Mouse (Mus musculus) thymus, postnatal 14 days (tissue): ENCODE measurements around the gene Hectd4.
"Not testable (repeated sequence)": the region's sequence is repeated elsewhere in the genome, so short reads cannot be mapped to it uniquely, and the experiment has no call there.

Source experiments
- DNase-seq: peaks from one replicate; pipeline ENCODE4 v3.0.0; 2021

The Hectd4 gene

DNA sequence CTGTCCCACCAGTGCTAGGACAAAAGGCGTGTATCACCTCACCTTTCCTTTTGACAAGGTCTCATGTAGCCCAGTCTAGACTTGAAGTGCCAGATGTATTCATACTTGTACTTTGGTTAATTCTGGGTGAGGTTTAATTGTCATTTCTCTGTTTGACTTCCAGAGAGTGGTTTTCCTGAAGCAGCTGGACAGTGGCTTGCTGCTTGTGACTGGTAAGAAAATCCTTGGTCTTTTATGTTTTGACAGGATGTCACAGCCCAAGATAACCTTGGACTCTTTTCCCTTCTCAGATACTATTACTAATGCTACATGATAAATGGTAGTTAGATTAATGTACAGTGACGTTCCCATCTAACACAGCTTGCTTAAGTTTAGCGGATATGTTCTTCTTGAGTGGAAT, 13.0 kb upstream of the Hectd4 start:
- DNase-seq, result no peak

DNA sequence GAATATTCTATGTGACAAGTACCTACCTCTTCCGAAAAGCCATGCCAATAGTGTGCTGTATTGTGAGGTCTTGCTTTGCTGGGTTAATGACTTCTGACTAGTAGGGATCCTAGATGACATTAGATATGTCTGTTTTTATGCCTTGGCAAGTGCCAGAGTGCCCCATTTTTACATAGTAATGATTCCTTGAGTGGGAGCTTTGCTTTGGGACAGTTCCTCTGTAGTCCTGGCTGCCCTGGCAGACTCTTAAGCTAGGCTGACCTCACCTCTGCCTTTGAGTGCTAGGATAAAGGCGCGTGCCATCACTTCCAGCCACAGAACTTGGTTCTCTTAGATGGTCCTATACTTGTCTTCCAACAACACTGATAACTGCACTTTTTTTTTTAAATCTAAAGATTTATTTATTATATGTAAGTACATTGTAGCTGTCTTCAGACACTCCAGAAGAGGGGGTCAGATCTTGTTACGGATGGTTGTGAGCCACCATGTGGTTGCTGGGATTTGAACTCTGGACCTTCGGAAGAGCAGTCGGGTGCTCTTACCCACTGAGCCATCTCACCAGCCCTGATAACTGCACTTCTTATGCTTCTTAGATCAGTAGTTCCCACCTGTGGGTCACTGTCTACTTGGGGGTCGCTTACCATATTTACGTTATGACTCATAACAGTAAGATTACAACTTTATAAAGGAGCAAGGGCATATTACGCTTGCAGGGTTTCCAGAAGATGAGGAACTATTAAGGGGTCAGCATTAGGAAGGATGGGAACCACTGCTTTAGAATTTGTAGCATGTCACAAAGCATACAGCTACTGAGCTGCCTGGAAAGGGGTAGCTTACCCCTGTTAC, 10.0 kb upstream of the Hectd4 start:
- DNase-seq, result no peak

DNA sequence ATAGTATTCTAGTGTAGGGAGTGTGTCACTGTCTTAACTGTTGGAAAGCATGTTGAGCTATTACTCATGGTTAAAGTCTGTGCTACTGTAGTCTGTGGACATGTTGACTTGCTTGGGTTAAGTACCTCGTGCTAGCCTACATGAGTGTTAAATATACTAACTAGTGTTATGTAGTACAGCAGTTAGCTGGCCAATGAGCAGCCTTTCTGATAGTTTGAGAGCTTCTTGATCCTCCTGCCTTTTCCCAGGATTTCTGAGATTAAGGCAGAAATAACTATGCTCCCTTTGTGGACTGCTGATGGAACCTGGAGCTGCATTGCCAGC, 9.5 kb upstream of the Hectd4 start:
- DNase-seq, result no peak

DNA sequence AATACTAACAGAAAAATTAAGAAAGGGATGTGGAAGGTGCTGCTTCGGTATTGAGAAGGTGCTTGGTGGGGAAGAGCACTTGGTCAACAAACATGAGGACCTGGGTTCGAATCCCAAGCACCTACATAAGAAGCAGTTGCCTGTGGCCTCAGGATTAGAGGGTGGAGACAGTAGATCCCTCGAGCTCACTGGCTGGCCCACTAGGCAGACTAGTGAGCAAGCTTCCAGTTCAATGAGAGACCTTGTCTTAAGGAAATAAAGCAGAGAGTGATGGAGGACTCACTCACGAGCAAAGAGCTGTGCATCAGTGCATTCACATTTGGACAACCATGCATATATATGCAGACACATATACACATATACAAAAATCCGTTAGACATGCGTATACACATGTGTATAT, 7.9 kb upstream of the Hectd4 start:
- DNase-seq, result no peak

DNA sequence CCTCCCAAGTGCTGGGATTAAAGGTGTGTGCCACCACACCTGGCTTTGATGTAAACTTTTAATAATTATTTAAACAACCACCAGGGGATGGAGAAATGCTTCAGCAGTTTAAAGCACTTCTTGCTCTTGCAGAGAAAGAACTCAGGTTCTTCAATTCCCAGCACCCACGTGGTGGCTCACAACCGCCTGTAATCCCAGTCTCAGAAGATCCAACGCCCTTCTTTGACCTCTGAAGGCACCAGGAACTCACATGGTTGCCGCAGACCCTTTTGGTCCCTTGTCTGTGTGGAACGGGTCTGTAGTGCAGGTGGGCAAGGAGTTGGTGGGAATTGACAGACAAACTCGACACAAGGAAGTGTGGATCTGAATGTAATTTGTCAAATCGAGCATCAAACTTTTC, 5.3 kb upstream of the Hectd4 start:
- no peak for DNase-seq

DNA sequence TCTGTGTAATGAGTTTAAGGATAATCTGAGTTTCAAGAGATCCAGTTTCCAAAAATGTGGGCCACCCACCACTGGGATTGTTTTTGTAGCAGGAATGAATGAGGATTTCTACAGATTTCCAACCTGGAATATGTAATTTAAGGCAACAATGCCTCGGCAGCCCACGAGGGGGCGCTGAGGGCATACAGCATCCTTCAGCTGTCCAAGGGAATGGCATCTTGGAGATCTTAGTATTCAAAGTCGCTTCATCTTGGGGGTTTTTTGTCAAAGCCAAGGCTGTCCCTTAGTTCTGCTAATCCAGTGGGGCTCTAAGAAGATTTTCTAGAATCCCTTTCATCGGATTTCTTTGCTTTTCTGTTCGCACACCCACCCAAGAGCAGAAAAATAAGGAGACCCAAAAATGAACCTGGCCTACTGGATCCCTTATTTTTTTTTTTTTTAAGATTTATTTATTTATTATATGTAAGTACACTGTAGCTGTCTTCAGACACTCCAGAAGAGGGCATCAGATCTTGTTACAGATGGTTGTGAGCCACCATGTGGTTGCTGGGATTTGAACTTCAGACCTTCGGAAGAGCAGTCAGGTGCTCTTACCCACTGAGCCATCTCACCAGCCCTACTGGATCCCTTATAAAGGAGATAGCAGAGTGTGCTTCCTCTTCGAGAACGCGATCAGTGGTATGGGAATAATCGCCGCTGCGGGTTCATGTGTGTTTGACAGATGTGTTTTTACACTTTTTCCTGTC, 4.5 kb upstream of the Hectd4 start:
- DNase-seq, result peak; percentile 59

DNA sequence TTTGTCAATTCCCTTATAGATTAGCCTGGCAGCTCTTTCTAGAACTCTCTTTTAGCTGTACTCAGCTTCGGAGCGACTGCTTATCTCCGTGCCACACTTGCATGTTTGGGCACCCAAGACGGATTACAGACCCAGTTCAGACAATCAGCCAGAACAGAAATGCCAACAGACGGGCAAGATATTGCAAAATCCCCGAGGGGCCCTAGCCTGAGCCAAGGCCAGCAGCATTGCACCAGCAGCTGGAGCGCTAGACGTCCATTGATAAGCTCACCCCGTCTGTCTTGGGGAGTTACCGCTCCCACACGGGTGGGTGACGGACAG, 3.9 kb upstream of the Hectd4 start:
- no peak for DNase-seq

DNA sequence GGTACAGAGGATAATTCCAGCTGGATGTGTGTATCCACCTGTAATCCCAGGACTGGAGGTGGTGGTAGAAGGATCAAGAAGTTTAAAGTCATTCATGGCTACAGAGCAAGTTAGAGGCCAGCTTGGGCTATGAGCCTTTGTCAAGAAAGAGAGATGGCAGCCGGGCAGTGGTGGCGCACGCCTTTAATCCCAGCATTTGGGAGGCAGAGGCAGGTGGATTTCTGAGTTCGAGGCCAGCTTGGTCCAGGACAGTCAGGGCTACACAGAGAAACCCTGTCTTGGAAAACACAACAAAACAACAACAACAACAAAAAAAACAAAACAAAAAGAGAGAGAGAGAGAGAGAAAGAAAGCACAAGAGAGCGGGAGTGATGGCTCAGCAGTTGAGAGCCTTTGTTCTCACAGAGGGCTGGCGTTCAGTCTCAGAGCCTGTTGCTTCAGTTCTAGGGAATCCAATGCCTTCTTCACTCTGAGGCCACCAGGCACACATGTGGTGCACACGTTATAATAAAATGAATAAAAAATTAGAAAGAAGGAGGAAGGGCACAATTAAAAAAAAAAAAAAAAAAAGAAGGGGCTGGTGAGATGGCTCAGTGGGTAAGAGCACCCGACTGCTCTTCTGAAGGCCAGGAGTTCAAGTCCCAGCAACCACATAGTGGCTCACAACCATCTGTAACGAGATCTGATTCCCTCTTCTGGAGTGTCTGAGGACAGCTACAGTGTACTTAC, 3.3 kb upstream of the Hectd4 start:
- not testable (repeated sequence) for DNase-seq

DNA sequence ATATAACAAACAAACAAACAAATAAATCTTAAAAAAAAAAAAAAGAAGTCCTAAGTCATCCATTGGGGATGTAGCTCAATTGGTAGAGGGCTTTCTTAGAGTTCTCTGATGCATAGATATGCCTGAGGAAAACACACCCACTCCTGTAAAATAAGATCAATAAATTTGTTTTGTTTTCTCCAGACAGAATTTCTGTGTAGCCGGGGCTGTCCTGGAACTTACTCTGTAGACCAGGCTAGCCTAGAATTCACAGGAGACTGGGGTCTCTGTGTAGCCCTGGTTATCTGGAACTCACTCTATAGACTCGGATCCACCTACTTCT, 2.7 kb upstream of the Hectd4 start:
- DNase-seq, result no peak

DNA sequence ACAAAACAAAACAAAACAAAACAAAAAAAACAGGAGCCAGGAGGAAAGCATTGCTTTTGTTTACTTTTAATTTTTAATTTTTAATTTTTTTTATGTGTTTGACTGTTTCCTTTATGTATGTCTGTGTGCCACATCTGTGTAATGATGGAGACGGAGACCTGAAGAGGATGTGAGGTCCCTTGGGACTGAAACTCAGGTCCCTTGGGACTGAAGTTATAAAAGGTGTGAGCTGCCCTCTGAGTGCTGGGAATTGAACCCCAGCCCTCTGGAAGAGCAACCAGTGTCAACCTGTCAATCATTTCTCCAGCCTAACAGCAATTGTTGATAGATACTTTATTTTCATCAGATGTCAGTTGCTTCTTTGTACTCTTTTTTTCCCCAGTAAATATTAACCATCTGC, 829 bp upstream of the Hectd4 start:
- DNase-seq, result no peak

DNA sequence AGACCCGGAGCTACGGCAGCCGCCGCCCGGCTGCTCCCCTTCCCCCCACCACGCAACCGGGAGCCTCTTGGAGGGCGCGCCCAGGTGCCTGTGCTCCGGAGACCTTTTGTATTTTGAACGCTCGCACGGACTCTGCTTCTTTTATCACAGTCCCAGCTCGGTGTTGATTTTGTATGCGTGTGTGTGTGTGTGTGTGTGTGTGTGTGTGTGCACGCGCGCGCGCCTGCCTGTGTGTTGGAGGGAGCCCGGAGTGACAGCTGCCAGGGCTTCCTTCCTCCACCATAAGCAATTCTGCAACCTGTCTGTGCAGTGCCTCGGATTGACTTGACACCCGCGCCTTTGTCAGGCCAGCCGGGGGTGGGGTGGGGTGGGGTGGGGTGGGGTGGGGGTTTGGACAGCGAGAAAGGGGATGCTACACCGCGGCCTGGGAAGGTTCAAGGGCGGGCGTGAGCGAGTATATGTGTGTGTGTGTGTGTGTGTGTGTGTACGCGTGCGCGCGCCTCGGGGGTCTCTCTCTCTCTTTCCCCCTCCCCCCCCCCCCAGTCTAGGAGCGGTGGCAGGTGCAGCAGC, 798 bp downstream of the Hectd4 start:
- DNase-seq, result peak; percentile 75

DNA sequence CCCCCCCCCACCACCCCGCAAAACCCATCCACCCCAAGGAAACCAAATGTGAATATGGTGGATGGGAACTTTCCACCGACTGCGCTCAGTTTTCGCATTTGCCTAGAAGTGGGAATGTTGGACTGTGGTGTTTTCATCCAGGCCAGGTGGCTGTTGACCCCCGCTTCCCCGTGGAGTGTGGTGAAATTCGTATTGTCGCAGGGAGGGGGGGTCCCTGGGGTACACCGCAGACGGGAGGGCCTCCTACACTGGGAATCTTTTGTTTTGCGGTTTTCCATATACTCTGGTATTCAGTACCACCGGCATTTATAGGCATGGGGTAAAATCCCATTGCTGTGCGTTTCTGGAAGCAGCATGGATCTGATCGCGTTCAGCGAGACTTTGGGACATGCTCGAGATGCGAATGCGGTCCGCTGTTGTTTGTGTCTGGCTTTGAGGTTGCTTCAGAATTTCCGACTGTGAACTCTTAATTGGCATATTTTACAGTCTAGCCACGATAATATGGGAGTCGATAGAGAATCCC, 1.4 kb downstream of the Hectd4 start:
- DNase-seq, result peak; percentile 16

DNA sequence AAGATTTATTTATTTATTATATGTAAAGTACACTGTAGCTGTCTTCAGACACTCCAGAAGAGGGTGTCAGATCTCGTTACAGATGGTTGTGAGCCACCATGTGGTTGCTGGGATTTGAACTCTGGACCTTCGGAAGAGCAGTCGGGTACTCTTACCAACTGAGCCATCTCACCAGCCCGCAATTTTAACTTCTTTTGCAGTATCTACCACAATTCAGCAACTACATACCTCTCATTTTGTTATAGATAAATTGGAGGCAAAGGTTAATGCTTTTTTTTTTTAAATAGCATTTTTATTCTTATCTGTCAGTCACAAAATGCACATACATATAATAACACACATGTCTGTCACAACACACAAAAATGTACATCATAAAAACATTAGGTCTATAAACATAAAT, 4.0 kb downstream of the Hectd4 start:
- not testable (repeated sequence) for DNase-seq

DNA sequence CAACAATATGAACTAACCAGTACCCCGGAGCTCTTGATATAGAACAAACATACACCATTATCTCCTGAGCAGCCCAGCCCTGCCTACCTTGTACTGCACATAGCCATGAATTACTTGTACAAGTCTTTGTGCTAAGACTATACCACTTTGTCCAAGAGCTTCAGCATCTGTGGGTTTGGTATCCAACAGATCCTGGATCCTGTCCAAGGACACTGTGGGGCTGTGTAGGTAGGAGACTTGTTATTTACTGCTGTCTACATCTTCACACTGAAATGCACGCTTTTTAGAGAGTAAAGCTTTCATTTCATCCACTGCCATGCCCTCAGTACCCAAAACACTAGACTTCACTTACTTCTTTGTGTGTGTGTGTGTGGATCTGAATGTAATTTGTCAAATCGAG, 4.8 kb downstream of the Hectd4 start:
- no peak for DNase-seq

DNA sequence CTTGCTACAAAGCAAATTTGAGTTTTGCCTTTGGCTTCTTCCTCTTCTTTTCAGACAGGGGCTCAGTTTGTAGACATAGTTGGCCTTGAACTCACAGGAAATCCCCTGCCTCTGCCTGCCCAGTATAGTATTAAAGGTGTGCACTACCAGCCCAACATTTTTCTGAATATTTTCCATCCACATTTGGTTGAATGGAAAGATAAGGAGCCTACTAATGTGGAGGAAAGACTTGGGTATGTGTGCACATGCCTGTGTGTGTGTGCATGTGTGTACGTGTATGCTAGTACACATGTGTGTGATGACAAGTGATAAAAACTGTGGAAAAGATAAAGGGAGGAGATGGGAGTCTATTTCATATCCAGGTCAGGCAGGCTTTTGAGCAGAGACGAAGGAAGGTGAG, 5.8 kb downstream of the Hectd4 start:
- no peak for DNase-seq

DNA sequence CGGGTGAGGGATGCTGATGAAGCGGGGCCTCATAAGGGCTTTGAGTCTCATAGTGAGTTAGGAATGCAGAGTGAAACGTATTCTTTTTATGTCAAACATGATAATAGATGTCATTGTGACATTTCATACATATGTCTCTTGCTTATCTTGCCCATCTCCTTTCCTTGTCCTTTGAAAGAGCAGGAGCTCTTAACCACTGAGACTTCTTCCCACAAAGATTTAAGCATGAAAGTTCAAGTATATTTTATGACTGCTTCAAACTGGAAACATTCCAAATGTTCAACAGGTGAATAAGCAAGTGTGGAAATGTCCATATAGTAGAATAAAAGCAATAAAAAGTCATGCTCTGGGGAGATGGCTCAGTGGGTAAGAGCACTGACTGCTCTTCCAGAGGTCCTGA, 6.4 kb downstream of the Hectd4 start:
- no peak for DNase-seq

DNA sequence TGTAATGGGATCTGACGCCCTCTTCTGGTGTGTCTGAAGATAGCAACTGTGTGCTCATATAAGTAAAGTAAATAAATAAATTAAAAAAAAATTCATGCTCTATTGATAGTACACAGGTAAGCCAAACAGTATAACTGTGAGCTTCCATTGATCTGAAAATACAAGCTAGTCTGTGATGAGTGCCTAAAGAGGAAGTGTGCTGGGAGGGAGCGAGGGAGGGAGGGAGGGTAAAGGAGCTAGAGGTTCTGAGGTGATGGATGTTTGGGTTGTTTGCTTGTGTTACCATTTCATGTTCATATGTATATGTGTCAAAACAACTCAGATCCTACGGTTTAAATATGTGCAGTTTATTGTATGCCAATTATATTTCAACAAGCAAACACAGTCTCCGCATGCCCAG, 6.8 kb downstream of the Hectd4 start:
- no peak for DNase-seq

DNA sequence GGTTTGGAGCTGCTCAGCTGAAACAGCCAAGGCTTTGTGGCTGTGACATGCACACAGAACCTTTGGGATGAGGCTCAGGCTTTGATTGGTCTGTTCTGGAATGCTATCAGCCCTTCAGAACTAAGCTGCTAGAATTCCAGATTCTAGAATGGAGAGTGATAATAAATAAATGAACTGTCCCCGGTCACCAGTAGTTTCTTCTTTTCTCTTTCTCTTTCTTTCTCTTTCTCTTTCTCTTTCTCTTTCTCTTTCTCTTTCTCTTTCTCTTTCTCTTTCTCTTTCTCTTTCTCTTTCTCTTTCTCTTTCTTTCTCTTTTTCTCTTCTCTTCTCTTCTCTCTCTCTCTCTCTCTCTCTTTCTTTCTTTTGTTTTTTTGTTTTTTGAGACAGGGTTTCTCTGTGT, 7.3 kb downstream of the Hectd4 start:
- DNase-seq, result not testable (repeated sequence)

DNA sequence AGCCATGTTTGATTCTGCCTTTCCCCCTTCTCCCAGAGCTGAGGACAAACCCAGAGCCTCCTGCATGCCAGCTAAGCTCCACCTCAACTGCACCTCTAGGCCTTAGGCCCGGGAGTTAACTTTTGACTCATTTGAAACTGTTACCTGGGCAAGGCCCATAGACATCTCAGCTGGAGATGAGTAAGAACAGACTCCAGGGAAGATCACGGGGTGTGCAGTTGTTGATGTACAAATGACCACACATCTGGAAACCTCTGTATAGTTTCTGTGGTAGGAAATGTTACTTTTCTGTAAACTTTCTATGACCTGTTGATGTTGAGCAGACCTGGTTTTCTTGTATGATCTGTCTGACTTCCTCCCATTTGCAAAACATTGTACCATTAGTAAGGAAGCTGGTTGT, 9.2 kb downstream of the Hectd4 start:
- no peak for DNase-seq

DNA sequence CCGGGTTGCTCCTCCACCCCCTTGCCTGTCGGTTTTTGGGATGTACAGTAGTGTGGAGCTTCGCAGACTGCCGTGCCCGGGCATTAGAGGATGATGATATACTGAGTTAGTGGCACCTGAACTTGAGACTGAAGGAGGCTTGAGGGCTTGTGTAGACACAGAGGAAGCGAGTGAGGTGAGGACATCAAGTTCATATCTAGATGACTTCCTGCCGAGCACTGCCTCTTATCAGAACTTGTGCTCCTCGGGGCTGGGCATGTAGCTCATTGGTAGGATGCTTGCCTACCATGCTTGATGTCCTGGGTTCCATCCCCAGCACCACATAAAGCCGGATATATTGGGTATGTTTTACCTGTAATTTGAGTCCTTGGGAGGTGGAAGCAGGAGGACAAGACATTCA, 10.8 kb downstream of the Hectd4 start:
- no peak for DNase-seq

DNA sequence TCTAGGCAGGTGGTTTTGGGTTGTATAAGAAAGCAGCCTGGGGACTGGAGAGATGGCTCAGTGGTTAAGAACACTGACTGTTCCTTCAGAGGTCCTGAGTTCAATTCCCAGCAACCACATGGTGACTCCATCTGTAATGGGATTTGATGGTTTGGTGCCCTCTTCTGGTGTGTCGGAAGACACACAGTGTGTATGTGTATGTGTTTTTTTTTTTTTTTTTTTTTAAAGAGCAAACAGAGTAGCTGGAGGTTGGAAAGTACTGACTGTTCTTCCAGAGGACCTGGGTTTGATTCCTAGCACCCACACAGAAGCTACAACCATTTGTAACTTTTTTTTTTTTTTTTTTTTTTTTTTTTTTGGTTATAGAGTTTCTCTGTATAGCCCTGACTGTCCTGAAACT, 12.8 kb downstream of the Hectd4 start:
- DNase-seq, result no peak

DNA sequence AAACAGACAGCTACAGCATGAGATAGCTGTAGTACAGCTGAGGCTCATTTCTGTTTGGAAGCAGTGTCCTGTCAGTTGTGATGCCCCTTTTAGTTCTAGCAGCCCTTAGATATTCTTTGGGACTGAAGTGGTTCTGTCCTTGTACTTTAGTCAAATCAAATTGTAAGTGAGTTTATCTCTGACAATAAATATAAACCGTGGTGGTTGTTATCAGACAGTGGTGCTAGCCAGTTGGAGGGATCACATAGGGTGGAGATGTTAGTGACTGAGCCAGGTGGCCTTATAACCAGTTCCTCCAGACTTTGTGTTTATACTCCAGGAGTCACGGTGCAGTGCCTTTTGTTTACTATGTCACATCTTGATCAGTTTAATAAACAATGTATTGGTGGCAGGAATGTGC, 13.7 kb downstream of the Hectd4 start:
- DNase-seq, result no peak

DNA sequence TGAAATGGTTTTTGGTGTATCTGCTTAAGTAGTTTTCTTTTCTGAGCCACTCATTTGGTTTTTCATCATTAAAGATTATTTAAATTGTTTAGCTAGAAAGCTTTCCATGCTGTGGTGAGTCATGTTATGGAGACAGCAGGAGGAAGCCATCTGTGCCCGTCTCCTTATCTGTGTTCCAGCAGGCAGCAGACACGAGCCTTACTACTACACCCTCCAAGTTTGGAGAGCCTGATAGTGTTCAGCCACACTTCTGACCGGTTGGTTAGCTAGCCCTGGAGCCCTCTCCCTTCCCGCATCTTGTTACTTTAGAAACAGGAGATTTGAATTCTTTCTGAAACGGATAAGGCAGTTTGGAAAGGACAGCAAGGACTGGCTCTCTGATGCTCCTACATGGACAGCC, 16.2 kb downstream of the Hectd4 start:
- no peak for DNase-seq

DNA sequence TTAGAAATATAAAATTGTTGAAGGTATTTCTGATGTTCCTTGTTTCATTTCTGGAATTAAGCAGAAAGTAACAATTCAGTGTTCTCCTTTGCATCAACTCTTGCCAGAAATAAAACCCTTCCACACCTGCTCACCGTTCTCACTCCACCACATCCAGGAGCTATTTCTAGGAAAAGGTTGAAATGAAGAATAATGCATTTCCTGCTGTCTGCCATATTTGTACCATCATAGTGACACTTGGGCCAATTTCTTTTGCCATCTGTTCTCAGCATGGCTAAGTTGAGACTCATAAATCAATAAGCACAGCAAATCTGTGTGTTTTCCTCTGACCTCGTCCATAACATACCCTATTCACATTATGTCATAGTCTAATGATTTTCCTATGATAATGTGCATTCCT, 18.2 kb downstream of the Hectd4 start:
- DNase-seq, result no peak
